10 mouse cellular contexts compared by ENCODE assay signal in the genomic region with DNA sequence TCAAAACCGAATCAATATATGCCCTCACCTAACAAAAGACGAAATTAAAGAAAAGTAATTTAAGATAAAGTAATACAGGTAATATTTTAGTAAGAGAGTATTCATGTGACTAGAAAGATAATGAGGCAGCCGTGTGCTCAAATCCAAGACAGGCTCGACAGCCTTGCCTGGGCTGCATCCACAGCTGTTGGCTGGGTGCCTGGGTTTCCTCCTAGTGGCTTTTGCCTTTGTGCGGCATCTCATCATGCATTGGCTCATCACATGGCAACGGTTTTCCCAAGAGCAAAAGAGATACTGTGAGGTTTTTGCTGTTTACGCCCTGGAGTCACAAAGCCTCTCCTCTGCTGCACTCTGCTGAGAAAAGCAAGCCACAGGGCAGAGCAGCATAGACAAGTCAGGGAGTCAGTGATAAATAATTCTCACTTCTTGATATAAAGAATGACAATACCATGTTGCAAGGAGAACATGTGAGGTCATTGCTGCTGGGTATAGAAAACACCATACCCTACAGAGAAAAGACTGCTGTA.
DNase-seq lines count a peak whose midpoint lies in the region; TF ChIP-seq lines count a peak whose summit lies in the region.
"Had no signal": no experiment of that assay in that cellular context is flagged by ENCODE, and none has a peak within 500 bp of the region (broad histone marks: within the 10 kb centered on the region; RNA-seq: fewer than 3 reads in every experiment).

No protein-coding gene starts in this region.

- TF ChIP-seq CTCF in left cerebral cortex, adult 2 months (IDR thresholded peaks at IDR 0.05) = no peak

- H3K4me3 ChIP-seq in left cerebral cortex, adult 2 months = no peak overlapping the region
- H3K4me3 ChIP-seq: limb, embryonic 12.5 days had no signal

- H3K27ac ChIP-seq in left cerebral cortex, adult 2 months = no peak overlapping the region
- H3K27ac ChIP-seq: limb, embryonic 12.5 days had no signal

- intact Hi-C loops in left cerebral cortex, postnatal 10 days (cut with DNase I) = no loop called here
- intact Hi-C loops in left cerebral cortex, adult 2 months (cut with DNase I) = loop anchor here (10.0 kb wide), 2 partner anchors 218 to 1288 kb away; a partner anchor contains a TSS

- peak; percentile 11 to 68 for DNase-seq in left cerebral cortex, postnatal 10 days (ENCODE audit: extremely low spot score in 1 of 2, low spot score in 2 of 2)
- no peak for DNase-seq in left cerebral cortex, adult 2 months (ENCODE audit: extremely low spot score in 1 of 2, low spot score in 2 of 2)
- DNase-seq in adrenal gland, postnatal 14 days = peak; percentile 49
- peak; percentile 5 for DNase-seq in cerebellum, adult 9-10 months
- peak; percentile 38 to 53 for DNase-seq in layer of hippocampus, postnatal 10 days (ENCODE audit: low spot score in 2 of 2)
- no peak for DNase-seq in thymus, adult 18-20 months
- no peak for DNase-seq in thymus, postnatal 25 days
- DNase-seq: lung, postnatal 36 days; thymus, postnatal 4 days had no signal

Comparison
In these comparisons a context has a peak if more than half of its experiments do, and no peak if none do; other contexts are left out.
1. DNase-seq: peak in left cerebral cortex, postnatal 10 days (2 of 2), adrenal gland, postnatal 14 days (single experiment), cerebellum, adult 9-10 months (single experiment) and layer of hippocampus, postnatal 10 days (2 of 2); none in left cerebral cortex, adult 2 months (0 of 2), thymus, adult 18-20 months (0 of 2) and thymus, postnatal 25 days (single experiment).